Mouse (Mus musculus) heart, postnatal 0 days (tissue): ENCODE results near the gene Scn3a. TPM values are rescaled to one million over a fixed set of nuclear protein-coding genes. Genes with fewer than 3 reads are reported as not detected.

Experiments used
- ATAC-seq: fragments of 200-750 bp; cut with Nextera tagmentation; 2 replicates; pipeline ENCODE4 v1.8.0; 2017; ENCODE audit warnings: low read depth, moderate number of reproducible peaks, moderate library complexity; ENCODE audit not compliant: insufficient read depth
- DNase-seq: peaks from one replicate; pipeline ENCODE4 v3.0.0-alpha.2; 2016; ENCODE audit warnings: low spot score
- H3K27ac ChIP-seq: fragments of 300-500 bp; sonication (generic); 2 replicates; pipeline ENCODE4 v1.5.1; 2014; ENCODE audit warnings: low read depth, mild to moderate bottlenecking
- H3K27me3 ChIP-seq: fragments of 300-500 bp; sonication (generic); 2 replicates; pipeline ENCODE4 v1.6.1; 2014; ENCODE audit warnings: low read length, mixed read lengths; ENCODE audit not compliant: control insufficient read depth, insufficient read depth
- H3K36me3 ChIP-seq: fragments of 300-500 bp; sonication (generic); replicated peaks from 2 replicates; pipeline ENCODE4 v1.6.1; 2014; ENCODE audit warnings: low read length, mixed read lengths; ENCODE audit not compliant: control insufficient read depth, insufficient read depth
- H3K4me1 ChIP-seq: fragments of 300-500 bp; sonication (generic); 2 replicates; pipeline ENCODE4 v1.6.1; 2014; ENCODE audit warnings: antibody characterized with exemption; ENCODE audit not compliant: control insufficient read depth, insufficient read depth
- H3K4me2 ChIP-seq: fragments of 300-500 bp; sonication (generic); 2 replicates; pipeline ENCODE4 v1.6.1; 2014; ENCODE audit warnings: low read depth, mild to moderate bottlenecking, low read length, moderate library complexity
- H3K4me3 ChIP-seq: fragments of 300-500 bp; sonication (generic); 2 replicates; pipeline ENCODE4 v1.5.1; 2014; ENCODE audit warnings: low read depth, low read length
- H3K9ac ChIP-seq: fragments of 300-500 bp; sonication (generic); replicated peaks from 2 replicates; pipeline ENCODE4 v1.6.1; 2014; ENCODE audit warnings: low read depth, low read length, mixed read lengths
- H3K9me3 ChIP-seq: fragments of 300-500 bp; sonication (generic); replicated peaks from 2 replicates; pipeline ENCODE4 v1.6.1; 2016; ENCODE audit warnings: low read length; ENCODE audit not compliant: control insufficient read depth
- CTCF ChIP-seq: IDR thresholded peaks from 2 replicates; pipeline ENCODE4 v1.5.1; 2016; ENCODE audit warnings: antibody characterized with exemption, control low read depth, low read depth
- EP300 ChIP-seq: IDR thresholded peaks from 2 replicates; pipeline ENCODE4 v1.6.1; 2016; ENCODE audit warnings: antibody characterized with exemption, low read depth
- WGBS: fragments of 180-500 bp; shearing (Covaris S2); extraction: QIAGEN DNeasy Blood & Tissue Kit; methylation state at CpG from one replicate; pipeline ENCODE4 v1.1.7; 2014; 5-methylcytosine and 5-hydroxymethylcytosine counted together
- polyA plus RNA-seq: library from polyadenylated mRNA; unstranded; fragments of >200 nt; fragmentation: Nextera tagmentation; extraction: Ambion mirVana; gene quantifications from 2 replicates; pipeline ENCODE4 v1.2.1, GENCODE M21; 2015
- total RNA-seq: library from RNA; depleted of rRNA; stranded (reverse); fragments of >200 nt; gene quantifications from 2 replicates; pipeline ENCODE4 v1.2.3, GENCODE M21; 2014; ENCODE audit warnings: low replicate concordance

The Scn3a gene
- total and polyA plus RNA-seq, 2 experiments from 2014 or later = 0.23 to 0.42 TPM

GRCm38 (mm10) chr2:65563898-65564297 is 3.5 kb downstream of the Scn3a start:
- no peak for DNase-seq
- 24% methylated on average over 4 of the region's 4 CpGs for WGBS
- H3K9me3 ChIP-seq = no peaks in the 10 kb centered on the region
- no peak for ATAC-seq
- no peak overlapping the region for H3K4me3 ChIP-seq
- no peaks in the 10 kb centered on the region for H3K36me3 ChIP-seq
- no peaks in the 10 kb centered on the region for H3K4me1 ChIP-seq
- H3K27me3 ChIP-seq = no peaks in the 10 kb centered on the region
- no peak for TF ChIP-seq EP300
- TF ChIP-seq CTCF = no peak
- no peak overlapping the region for H3K27ac ChIP-seq
- H3K4me2 ChIP-seq = no peak overlapping the region
- no peak overlapping the region for H3K9ac ChIP-seq

GRCm38 (mm10) chr2:65557719-65558118 is 9.7 kb downstream of the Scn3a start:
- no peak for ATAC-seq

DNA sequence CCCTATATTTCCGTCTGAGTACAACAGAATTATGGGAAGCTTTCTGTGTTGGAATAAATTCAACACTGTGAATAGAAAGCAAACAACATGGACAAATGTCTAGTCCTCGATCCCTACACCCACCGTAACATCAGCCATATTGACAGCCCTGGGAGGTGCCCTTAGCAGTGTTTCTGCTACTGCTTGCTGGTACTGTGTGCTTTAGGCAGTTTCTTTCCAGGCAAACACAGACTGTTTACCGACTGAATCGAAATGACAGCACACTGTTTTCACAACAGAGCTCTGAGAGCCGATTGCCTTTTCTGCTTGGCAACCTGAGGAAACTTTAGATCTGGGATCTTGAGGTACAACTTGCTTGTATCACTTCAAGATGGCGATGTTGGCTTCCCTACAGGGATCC is 12.8 kb downstream of the Scn3a start:
- no peak overlapping the region for H3K9ac ChIP-seq
- ATAC-seq (no peak), DNase-seq (no peak)
- H3K4me2 ChIP-seq = no peak overlapping the region
- no peak overlapping the region for H3K27ac ChIP-seq
- H3K4me1 ChIP-seq = no peaks in the 10 kb centered on the region
- no peaks in the 10 kb centered on the region for H3K36me3 ChIP-seq
- TF ChIP-seq EP300 (no peak), CTCF (no peak)
- no peaks in the 10 kb centered on the region for H3K9me3 ChIP-seq
- 78% methylated on average over 7 of the region's 7 CpGs for WGBS
- H3K27me3 ChIP-seq = no peaks in the 10 kb centered on the region
- no peak overlapping the region for H3K4me3 ChIP-seq

More at GRCm38 (mm10) chr2:65557719-65558118, 9.7 kb downstream of the Scn3a start:
- Histone ChIP-seq H3K4me3 (no peak overlapping the region), H3K9me3 (no peaks in the 10 kb centered on the region), H3K27ac (no peak overlapping the region), H3K9ac (no peak overlapping the region), H3K4me1 (no peaks in the 10 kb centered on the region), H3K27me3 (no peaks in the 10 kb centered on the region), H3K4me2 (no peak overlapping the region), H3K36me3 (no peaks in the 10 kb centered on the region)
- no peak for DNase-seq
- 68% methylated on average over 3 of the region's 3 CpGs for WGBS
- TF ChIP-seq CTCF (no peak), EP300 (no peak)

GRCm38 (mm10) chr2:65553473-65553872 is 14.0 kb downstream of the Scn3a start:
- no peaks in the 10 kb centered on the region for H3K9me3 ChIP-seq
- H3K4me1 ChIP-seq = no peaks in the 10 kb centered on the region
- no peak overlapping the region for H3K27ac ChIP-seq
- 64% methylated on average over 3 of the region's 3 CpGs for WGBS
- no peak for ATAC-seq
- no peak for DNase-seq
- H3K4me3 ChIP-seq = no peak overlapping the region
- H3K27me3 ChIP-seq = no peaks in the 10 kb centered on the region
- no peak overlapping the region for H3K9ac ChIP-seq
- H3K4me2 ChIP-seq = no peak overlapping the region
- TF ChIP-seq CTCF (no peak), EP300 (no peak)
- H3K36me3 ChIP-seq = no peaks in the 10 kb centered on the region

DNA sequence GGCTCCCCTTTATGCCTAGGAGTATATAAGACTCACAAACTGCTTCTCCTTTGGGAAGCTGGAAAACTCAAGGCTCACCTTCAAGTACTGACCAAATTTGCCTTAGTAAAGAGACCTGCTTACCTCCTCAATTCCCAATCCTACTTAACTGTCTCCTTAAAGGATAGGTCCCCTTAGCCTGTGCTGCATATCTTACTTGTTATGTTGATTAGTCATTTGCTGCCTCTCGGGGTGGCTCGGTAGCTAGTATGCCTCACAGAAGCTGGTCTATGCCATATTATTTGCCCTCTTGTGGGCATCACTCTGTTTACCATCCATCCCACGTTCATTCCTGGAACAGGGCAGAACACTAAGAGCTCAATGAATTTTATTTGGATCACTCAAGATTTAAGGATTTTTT is 14.7 kb downstream of the Scn3a start:
- WGBS = 43% methylated on average over 3 of the region's 3 CpGs
- ATAC-seq = no peak
- no peak for DNase-seq
- H3K27ac ChIP-seq = no peak overlapping the region
- no peaks in the 10 kb centered on the region for H3K4me1 ChIP-seq
- H3K4me2 ChIP-seq = no peak overlapping the region
- no peak overlapping the region for H3K9ac ChIP-seq
- no peaks in the 10 kb centered on the region for H3K27me3 ChIP-seq
- no peak overlapping the region for H3K4me3 ChIP-seq
- H3K9me3 ChIP-seq = no peaks in the 10 kb centered on the region
- no peaks in the 10 kb centered on the region for H3K36me3 ChIP-seq
- TF ChIP-seq CTCF (no peak), EP300 (no peak)

DNA sequence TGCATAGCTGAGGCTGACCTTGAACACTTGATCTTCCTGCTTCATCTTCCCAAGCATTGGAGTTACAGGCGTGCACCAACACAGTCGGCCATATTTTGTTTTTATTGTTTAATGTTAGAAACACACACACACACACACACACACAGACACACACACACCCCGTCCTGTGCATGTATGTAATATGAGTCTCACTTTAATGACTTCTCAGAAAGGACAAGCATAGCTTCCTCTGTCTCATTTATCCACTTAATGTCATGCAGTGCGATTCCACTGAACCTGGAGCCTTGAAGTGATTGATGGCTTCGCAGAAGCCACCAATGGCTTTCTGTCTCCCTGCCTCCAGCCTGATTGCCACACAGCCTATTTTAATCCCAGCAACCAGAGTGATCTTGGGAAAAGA is 15.2 kb downstream of the Scn3a start:
- Histone ChIP-seq H3K9me3 (no peaks in the 10 kb centered on the region), H3K36me3 (no peaks in the 10 kb centered on the region), H3K4me1 (no peaks in the 10 kb centered on the region), H3K27ac (no peak overlapping the region), H3K27me3 (no peaks in the 10 kb centered on the region), H3K4me2 (no peak overlapping the region), H3K9ac (no peak overlapping the region), H3K4me3 (no peak overlapping the region)
- no peak for ATAC-seq
- 52% methylated on average over 5 of the region's 5 CpGs for WGBS
- no peak for TF ChIP-seq CTCF
- no peak for TF ChIP-seq EP300
- no peak for DNase-seq
